ENCODE assay signal across 9 mouse cellular contexts in genomic region chr13:51646362-51647027, GRCm38 (mm10). TPM values are rescaled to one million over a fixed set of nuclear protein-coding genes. Genes with fewer than 3 reads are reported as not detected.
DNase-seq lines count a peak whose midpoint lies in the region; ATAC-seq and TF ChIP-seq lines count a peak whose summit lies in the region.
"Had no signal": no experiment of that assay in that cellular context is flagged by ENCODE, and none has a peak within 500 bp of the region (broad histone marks: within the 10 kb centered on the region; RNA-seq: fewer than 3 reads in every experiment).

No protein-coding gene starts in this region.

- no peak for TF ChIP-seq EP300 in MEL (IDR thresholded peaks at IDR 0.05; ENCODE audit: low read depth in 1 of 2, low read length in 2 of 2)

- TF ChIP-seq POLR2A in MEL (IDR thresholded peaks at IDR 0.05; ENCODE audit: control insufficient read depth in 1 of 2, insufficient read depth in 1 of 2, low read depth in 1 of 2, low read length in 2 of 2, poor library complexity in 1 of 2) = no peak

- peak overlapping the region; percentile 68 for H3K4me2 ChIP-seq in heart, embryonic 15.5 days
- H3K4me2 ChIP-seq in hindbrain, embryonic 16.5 days (ENCODE audit: low read length) = peak overlapping the region; percentile 94
- H3K4me2 ChIP-seq in midbrain, embryonic 13.5 days (replicated peaks) = peak overlapping the region; percentile 92

- H3K27ac ChIP-seq in heart, embryonic 15.5 days = no peak overlapping the region
- peak overlapping the region; percentile 81 for H3K27ac ChIP-seq in MEL (ENCODE audit: control insufficient read depth, low read depth, low read length)
- H3K27ac ChIP-seq in hindbrain, embryonic 16.5 days (ENCODE audit: low read depth, low read length) = no peak overlapping the region
- H3K27ac ChIP-seq in midbrain, embryonic 13.5 days = no peak overlapping the region

- no peaks in the 10 kb centered on the region for H3K9me3 ChIP-seq in heart, embryonic 15.5 days (replicated peaks)
- no peaks in the 10 kb centered on the region for H3K9me3 ChIP-seq in MEL (replicated peaks; ENCODE audit: insufficient read depth, low read length)
- H3K9me3 ChIP-seq in hindbrain, embryonic 16.5 days (ENCODE audit: control insufficient read depth, low read length) = no peaks in the 10 kb centered on the region
- H3K9me3 ChIP-seq in midbrain, embryonic 13.5 days = no peaks in the 10 kb centered on the region

- intact Hi-C loops in heart, postnatal 10 days (cut with DNase I) = no loop called here

- no peaks in the 10 kb centered on the region for H3K36me3 ChIP-seq in heart, embryonic 15.5 days
- peaks cover 11 to 34% of the 10 kb centered on the region in 2 experiments for H3K36me3 ChIP-seq in MEL (ENCODE audit: control insufficient read depth in 1 of 2, insufficient read depth in 2 of 2, low read length in 2 of 2)
- H3K36me3 ChIP-seq in hindbrain, embryonic 16.5 days (ENCODE audit: control insufficient read depth, insufficient read depth, low read length) = no peaks in the 10 kb centered on the region
- no peaks in the 10 kb centered on the region for H3K36me3 ChIP-seq in midbrain, embryonic 13.5 days

- H3K9ac ChIP-seq in heart, embryonic 15.5 days = peak overlapping the region; percentile 81
- H3K9ac ChIP-seq in MEL (ENCODE audit: control insufficient read depth, low read depth, low read length, poor library complexity, severe bottlenecking) = peak overlapping the region; percentile 95
- H3K9ac ChIP-seq in hindbrain, embryonic 16.5 days (ENCODE audit: low read depth, low read length) = no peak overlapping the region
- H3K9ac ChIP-seq in midbrain, embryonic 13.5 days (replicated peaks) = peak overlapping the region; percentile 42; the same call in 1 of the 2 replicates

- peak overlapping the region; percentile 87 for H3K4me3 ChIP-seq in heart, embryonic 15.5 days
- H3K4me3 ChIP-seq in MEL (ENCODE audit: control insufficient read depth in 1 of 2, insufficient read depth in 1 of 2, low read depth in 2 of 2, low read length in 2 of 2) = peak overlapping the region; percentile 96 to 97
- H3K4me3 ChIP-seq in hindbrain, embryonic 16.5 days (ENCODE audit: low read length) = peak overlapping the region; percentile 72
- H3K4me3 ChIP-seq in midbrain, embryonic 13.5 days (replicated peaks) = peak overlapping the region; percentile 77

- TF ChIP-seq RAD21 in MEL (IDR thresholded peaks at IDR 0.05; ENCODE audit: low read depth, low read length) = no peak

- no peak for DNase-seq in heart, postnatal 10 days
- DNase-seq in MEL (ENCODE audit: low read depth, low spot score) = peak; percentile 52
- DNase-seq in T-cell, adult 2 months (ENCODE audit: low spot score) = no peak
- DNase-seq in adrenal gland, adult 18-20 months (ENCODE audit: low spot score in 2 of 2) = no peak
- DNase-seq in B cell, adult 2 months = no peak
- DNase-seq: cerebellum, adult 2 months had no signal

- peaks cover 46% of the 10 kb centered on the region for H3K79me2 ChIP-seq in MEL (ENCODE audit: control insufficient read depth, insufficient read depth, low read length, poor library complexity)

- H3K4me1 ChIP-seq in heart, embryonic 15.5 days (replicated peaks) = peaks cover 39% of the 10 kb centered on the region
- H3K4me1 ChIP-seq in MEL (ENCODE audit: control insufficient read depth in 1 of 2, insufficient read depth in 2 of 2, low read length in 2 of 2) = peaks cover 2 to 8% of the 10 kb centered on the region in 2 experiments
- H3K4me1 ChIP-seq in hindbrain, embryonic 16.5 days (ENCODE audit: control insufficient read depth, insufficient read depth, low read depth, low read length) = peaks cover 10% of the 10 kb centered on the region
- H3K4me1 ChIP-seq in midbrain, embryonic 13.5 days (replicated peaks) = peaks cover 32% of the 10 kb centered on the region

- no peak for ATAC-seq in heart, embryonic 15.5 days (replicated peaks; ENCODE audit: insufficient number of reproducible peaks, insufficient read depth, low FRiP score, low read depth)
- ATAC-seq in hindbrain, embryonic 16.5 days = no peak
- no peak for ATAC-seq in midbrain, embryonic 13.5 days

- TF ChIP-seq CTCF in MEL (IDR thresholded peaks at IDR 0.05 in 2 of 3, conservative IDR thresholded peaks at IDR 0.05 in 1 of 3; ENCODE audit: control insufficient read depth in 1 of 3, insufficient read depth in 1 of 3, low read depth in 2 of 3, low read length in 3 of 3, poor library complexity in 1 of 3, severe bottlenecking in 1 of 3) = no peak

- 15% methylated on average over 3 of the region's 3 CpGs for WGBS in heart, embryonic 15.5 days
- 21% methylated on average over 3 of the region's 3 CpGs for WGBS in hindbrain, embryonic 16.5 days
- WGBS in midbrain, embryonic 13.5 days = 23% methylated on average over 3 of the region's 3 CpGs

- no peaks in the 10 kb centered on the region for H3K27me3 ChIP-seq in heart, embryonic 15.5 days
- H3K27me3 ChIP-seq in MEL (ENCODE audit: control insufficient read depth in 1 of 2, insufficient read depth in 2 of 2, low read length in 2 of 2) = no peaks in the 10 kb centered on the region
- H3K27me3 ChIP-seq in hindbrain, embryonic 16.5 days (replicated peaks; ENCODE audit: control insufficient read depth, insufficient read depth, low read length) = no peaks in the 10 kb centered on the region
- H3K27me3 ChIP-seq in midbrain, embryonic 13.5 days = no peaks in the 10 kb centered on the region

TF ChIP-seq in MEL, 35 proteins besides CTCF, POLR2A, EP300 and RAD21:
- no peak for TF ChIP-seq MYB (IDR thresholded peaks at IDR 0.05; ENCODE audit: low read depth, low read length)
- TF ChIP-seq NELFE (IDR thresholded peaks at IDR 0.05; ENCODE audit: low read depth, low read length) = no peak
- TF ChIP-seq GATA1 (IDR thresholded peaks at IDR 0.05; ENCODE audit: low read depth, low read length) = no peak
- TF ChIP-seq CHD1 (IDR thresholded peaks at IDR 0.05; ENCODE audit: low read depth, low read length) = peak; percentile 93; the same call in 1 of the 2 replicates
- peak; percentile 12; the same call in 1 of the 2 replicates for TF ChIP-seq SIN3A (IDR thresholded peaks at IDR 0.05; ENCODE audit: low read length)
- no peak for TF ChIP-seq USF1 (IDR thresholded peaks at IDR 0.05; ENCODE audit: low read depth, low read length)
- TF ChIP-seq USF2 (IDR thresholded peaks at IDR 0.05; ENCODE audit: borderline replicate concordance in 1 of 2, insufficient read depth in 1 of 2, low read depth in 1 of 2, low read length in 2 of 2) = no peak

RNA-seq across cellular contexts. Expression of gene Cks2, which starts 1.5 kb away (rescaled TPM):
- 221 and 236 TPM in 2 replicates for polyA plus RNA-seq in heart, embryonic 15.5 days (2015; fragmentation: Nextera tagmentation; extraction: Ambion mirVana)
- 10 to 100 TPM; 25.1 to 26.0 TPM for total RNA-seq in heart, postnatal 10 days (2021)
- total RNA-seq in MEL (2012; rRNA removed) = 297 and 388 TPM in 2 replicates
- 100 to 1,000 TPM; 243 to 846 TPM for polyA plus RNA-seq in MEL (2012; ENCODE audit: insufficient read depth in 1 of 2, insufficient read length in 2 of 2, low read depth in 1 of 2, low replicate concordance in 2 of 2, missing spikeins in 1 of 2)
- 49.7 and 50.1 TPM in 2 replicates for polyA plus RNA-seq in hindbrain, embryonic 16.5 days (2015; fragmentation: Nextera tagmentation; extraction: Ambion mirVana)
- polyA plus RNA-seq in midbrain, embryonic 13.5 days (2015; fragmentation: Nextera tagmentation; extraction: Ambion mirVana) = 131 and 134 TPM in 2 replicates
- total RNA-seq in adrenal gland, adult 18-20 months (2021) = 1 to 10 TPM; 2.8 to 8.5 TPM

RNA-seq across cellular contexts. Expression of gene Secisbp2, which starts 5.0 kb away (rescaled TPM):
- 25.9 and 26.5 TPM in 2 replicates for polyA plus RNA-seq in heart, embryonic 15.5 days (2015; fragmentation: Nextera tagmentation; extraction: Ambion mirVana)
- 10 to 100 TPM; 20.0 to 22.0 TPM for total RNA-seq in heart, postnatal 10 days (2021)
- 23.4 and 26.0 TPM in 2 replicates for total RNA-seq in MEL (2012; rRNA removed)
- polyA plus RNA-seq in MEL (2012; ENCODE audit: insufficient read depth in 1 of 2, insufficient read length in 2 of 2, low read depth in 1 of 2, low replicate concordance in 2 of 2, missing spikeins in 1 of 2) = 10 to 100 TPM; 28.5 to 76.4 TPM
- 27.4 and 28.6 TPM in 2 replicates for polyA plus RNA-seq in hindbrain, embryonic 16.5 days (2015; fragmentation: Nextera tagmentation; extraction: Ambion mirVana)
- polyA plus RNA-seq in midbrain, embryonic 13.5 days (2015; fragmentation: Nextera tagmentation; extraction: Ambion mirVana) = 35.3 and 41.1 TPM in 2 replicates
- 10 to 100 TPM; 19.0 to 21.7 TPM for total RNA-seq in adrenal gland, adult 18-20 months (2021)
